Mouse (Mus musculus): ENCODE measurements at regions not wholly inside any gene's neighbourhood (a gene's known extent, or its start where the extent isn't known, plus 50 kb on each side); places are given as distances from the start of the nearest gene placed in this dataset.

DNA sequence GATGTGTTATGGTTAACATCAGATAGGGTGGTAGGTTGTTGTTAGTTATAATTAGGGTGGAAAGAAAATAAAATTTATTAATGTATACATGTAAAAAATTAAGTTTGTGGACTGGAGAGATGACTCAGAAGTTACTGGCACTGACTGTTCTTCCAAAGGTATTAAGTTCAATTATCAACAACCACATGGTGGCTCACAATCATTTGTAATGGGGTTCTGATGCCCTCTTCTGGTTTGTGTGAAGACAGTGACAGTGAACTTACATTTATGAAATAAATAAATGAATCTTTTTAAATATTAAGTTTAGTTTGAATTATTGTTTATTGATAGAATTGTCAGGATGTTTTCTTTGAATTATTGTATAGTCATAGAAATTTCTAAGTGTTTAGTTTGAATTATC, 140.4 kb upstream of the 9530002B09Rik start:
- peak; percentile 6 for DNase-seq (ENCODE audit: low read depth, low spot score)
